Mouse (Mus musculus): Measurements from ENCODE around the gene Mgmt. TPM values are rescaled to one million over a fixed set of nuclear protein-coding genes. Genes with fewer than 3 reads are reported as not detected.

Gene Mgmt
- polyA plus RNA-seq, 2 experiments from 2014 or later: 6.1 to 6.7 TPM

GRCm38 (mm10) chr7:136912901-136913300 is 18.5 kb downstream of the Mgmt start:
- ATAC-seq: no peak

DNA sequence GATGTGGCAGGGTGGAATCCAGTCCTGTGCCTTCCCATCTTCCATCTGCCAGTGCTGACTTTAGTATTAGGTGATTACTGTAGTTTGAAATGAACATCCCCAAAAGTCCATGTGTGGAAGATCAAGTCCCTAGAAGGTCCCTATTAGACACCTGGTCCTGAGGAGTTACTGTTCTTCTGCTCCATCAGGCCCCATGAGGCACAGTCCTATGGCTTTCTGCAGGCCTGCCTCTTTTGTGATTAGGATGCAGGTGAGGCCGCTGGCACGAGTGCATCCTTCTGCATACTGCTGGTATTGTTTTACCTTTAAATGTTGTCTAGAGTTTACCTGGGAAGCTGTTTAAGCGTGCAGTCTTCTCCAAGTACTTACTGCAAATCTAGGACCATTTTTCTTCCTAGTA is 21.6 kb downstream of the Mgmt start:
- no peak for ATAC-seq

GRCm38 (mm10) chr7:136920976-136921755 is 26.8 kb downstream of the Mgmt start:
- ATAC-seq: no peak

DNA sequence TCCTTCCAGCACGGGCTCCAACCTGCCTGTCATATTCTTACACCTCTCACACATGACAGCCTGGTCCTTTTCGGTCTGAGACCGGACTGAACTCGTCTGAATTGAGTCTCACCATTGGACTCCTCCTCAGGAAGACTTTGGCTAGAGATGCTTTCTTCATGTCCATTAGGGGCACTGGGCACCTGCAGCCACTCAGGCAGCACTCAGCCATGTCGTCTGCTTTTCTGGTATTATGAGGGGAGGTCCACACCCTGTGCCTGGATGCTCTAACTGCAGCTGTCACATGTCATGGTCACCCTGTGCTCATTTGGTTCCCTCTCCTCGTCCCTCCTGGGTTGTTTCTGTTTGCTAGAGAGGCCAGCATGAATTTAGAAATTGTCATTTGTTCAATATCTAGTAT is 27.8 kb downstream of the Mgmt start:
- ATAC-seq: no peak

DNA sequence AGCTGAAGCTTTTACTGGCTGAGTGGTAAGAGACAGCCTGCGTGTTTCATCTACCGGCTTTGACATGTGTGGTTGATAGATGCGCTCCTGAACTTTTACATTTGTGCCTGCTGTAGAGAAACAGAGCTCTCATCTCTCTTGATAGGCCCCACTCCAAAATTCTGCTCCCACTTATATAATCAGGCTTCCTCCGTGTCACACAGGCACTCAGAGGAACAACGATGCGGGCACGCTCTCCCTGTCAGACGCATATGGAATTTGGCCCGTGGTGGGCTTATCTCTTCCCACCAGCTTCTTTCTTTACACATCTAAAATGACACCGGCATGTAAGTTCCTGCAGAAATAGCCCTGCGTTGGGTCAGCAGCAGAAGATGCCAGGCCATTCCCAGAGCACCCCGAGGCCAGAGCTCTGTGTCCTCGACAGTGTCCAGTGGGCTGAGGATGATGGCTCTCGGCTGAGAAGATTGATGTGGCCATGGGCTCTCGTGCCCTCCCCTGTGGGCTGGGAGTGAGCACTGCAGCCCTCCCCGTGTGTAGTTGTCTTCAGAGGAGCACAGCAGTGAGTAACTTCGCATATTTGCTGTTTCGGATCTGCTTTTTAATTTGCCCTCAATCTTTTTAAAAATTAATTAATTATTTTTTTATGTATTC is 30.3 kb downstream of the Mgmt start:
- no peak for ATAC-seq

DNA sequence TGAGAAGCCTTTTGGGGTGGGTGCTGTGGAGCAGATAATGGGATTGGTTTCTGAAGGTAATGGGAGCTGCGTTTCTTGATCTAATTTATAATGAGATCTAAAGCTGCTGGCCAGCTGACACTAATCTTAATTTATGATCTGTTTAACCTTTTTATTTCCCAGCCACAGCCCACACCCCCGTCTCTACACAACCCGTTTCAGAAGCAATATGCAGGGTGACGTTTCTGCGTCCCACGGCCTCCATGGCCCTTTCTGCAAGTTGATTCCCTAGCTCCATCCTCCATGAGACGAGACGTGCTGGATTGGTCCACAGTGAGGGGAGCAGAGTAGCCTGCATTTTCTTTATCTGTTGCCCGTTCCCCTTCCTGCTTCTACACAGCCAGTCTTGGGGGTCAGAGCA is 31.8 kb downstream of the Mgmt start:
- ATAC-seq: no peak

GRCm38 (mm10) chr7:136930451-136930850 is 36.0 kb downstream of the Mgmt start:
- no peak for ATAC-seq

DNA sequence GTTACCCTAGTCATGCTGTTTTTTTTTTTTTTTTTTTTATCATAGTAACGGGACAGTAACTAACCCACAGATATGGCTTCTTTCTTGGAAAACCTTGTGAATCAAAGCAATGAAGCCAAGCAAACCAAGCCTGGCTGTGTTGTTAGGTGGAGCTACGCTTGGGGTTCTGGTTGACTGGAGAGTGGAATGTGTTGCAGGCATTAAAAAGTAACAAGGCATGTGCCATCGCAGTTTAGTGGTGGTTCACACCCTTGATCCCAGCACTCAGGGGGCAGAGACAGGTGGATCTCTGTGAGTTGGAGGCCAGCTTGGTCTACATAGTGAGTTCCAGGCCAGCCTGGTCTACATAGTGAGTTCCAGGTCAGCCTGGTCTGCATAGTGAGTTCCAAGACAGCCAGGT is 39.0 kb downstream of the Mgmt start:
- no peak for ATAC-seq

DNA sequence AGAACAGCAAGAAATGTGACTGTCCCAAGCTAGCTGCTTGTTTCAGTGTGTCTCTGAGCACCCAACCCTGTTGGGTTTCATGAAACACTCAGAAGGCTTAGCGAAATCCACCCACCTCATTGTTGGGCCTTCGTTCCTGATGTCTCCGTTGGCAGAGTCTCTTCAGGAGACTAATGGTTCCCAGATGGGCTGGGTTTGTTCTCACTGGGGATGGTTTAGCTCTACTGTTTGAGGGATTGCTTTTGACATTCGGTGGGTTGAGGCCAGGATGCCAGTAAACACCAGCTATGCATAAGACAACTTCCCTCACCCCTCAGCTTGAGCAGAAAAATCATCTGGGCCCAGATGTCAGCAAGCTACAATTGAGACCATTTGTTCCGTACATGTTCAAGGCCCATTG is 39.9 kb downstream of the Mgmt start:
- no peak for ATAC-seq

GRCm38 (mm10) chr7:136934784-136935183 is 40.4 kb downstream of the Mgmt start:
- no peak for ATAC-seq

- no peak for ATAC-seq
Measured at GRCm38 (mm10) chr7:136938371-136938770, 44.0 kb downstream of the Mgmt start.

DNA sequence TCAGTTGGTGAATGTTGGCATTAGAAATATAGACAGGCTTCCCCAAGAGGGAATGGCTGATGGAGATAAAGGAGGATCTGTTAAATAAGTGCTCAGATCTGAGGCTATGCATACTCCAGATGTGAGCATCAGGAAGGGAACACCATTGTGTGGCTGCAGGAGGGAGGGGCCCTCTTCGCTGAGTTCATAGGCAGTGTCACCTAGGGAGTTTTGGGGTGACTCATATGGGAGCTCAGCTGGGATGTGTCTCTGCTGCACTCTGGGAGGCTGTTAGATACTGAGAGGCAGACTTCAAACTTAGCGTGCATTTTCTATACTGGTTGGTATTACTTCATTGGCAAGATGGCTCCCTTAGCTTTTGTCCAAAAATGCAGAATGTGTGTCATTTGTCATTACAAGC is 48.0 kb downstream of the Mgmt start:
- no peak for ATAC-seq

GRCm38 (mm10) chr7:136943886-136944285 is 49.5 kb downstream of the Mgmt start:
- no peak for ATAC-seq

- no peak for ATAC-seq
Measured at GRCm38 (mm10) chr7:136945697-136946096, 51.3 kb downstream of the Mgmt start.

DNA sequence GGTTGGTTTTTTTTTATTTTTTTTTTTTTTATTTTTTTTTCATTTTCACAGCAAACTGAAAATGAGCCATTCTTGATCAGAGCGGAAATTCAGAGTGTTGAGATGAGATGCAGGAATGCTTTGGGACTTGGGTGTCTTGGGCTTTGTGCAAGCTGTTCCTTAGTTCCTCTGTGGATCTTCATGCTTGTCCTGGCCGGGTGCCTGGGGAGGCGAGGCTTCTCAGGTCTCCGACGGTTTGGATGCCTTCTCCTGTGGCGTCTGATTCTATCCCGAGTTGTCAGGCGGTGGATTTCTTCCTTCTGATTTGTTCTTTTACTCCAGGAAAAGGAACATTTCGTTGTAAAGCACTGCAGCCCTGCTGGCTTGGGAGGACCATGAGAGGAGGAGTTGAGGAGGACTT is 51.7 kb downstream of the Mgmt start:
- no peak for ATAC-seq

- ATAC-seq: no peak
Measured at GRCm38 (mm10) chr7:136948275-136948810, 53.9 kb downstream of the Mgmt start.

DNA sequence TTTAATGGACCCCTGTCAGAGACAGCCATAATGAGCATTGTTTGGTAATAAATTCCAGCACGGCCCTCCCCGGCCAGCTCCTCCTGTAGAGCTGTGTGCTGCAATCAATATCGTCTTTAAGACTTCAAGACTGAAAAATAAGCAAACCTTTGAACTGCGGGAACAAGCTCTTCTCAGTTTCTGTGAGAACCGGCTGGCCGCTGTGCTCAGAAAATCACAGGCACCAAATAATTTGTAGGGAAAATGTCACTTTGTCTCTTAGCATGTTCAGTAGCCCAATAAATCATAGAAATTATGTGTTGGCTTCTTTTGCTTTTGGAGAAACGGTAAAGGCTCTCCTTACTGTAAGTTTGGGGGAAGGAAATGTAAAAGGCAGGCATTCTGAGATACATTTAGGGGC is 58.2 kb downstream of the Mgmt start:
- no peak for ATAC-seq

- no peak for ATAC-seq
Measured at GRCm38 (mm10) chr7:136953251-136953650, 58.8 kb downstream of the Mgmt start.

GRCm38 (mm10) chr7:136972361-136972760 is 77.9 kb downstream of the Mgmt start:
- no peak for ATAC-seq

DNA sequence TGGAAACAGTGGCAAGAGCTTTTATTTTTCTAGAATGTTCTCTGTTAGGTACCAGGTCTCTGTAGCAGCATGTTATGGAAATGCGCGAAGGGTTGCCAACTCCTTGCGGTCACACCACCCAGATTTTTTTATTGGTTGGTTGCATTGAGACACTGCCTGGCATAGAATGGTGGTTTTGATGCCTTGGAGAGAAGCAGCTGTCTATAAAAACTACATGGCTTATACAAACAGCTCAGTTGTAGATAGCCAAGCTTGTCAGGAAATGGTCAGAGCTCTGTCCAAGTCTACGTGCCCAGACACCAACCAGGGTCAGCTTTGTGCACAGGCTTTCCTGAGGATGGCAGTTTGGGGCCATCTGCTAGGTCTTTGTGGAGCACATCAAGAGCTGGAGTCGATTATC is 80.6 kb downstream of the Mgmt start:
- ATAC-seq: no peak

- ATAC-seq: no peak
Measured at GRCm38 (mm10) chr7:136997456-136997855, 103.0 kb downstream of the Mgmt start.

GRCm38 (mm10) chr7:137000703-137001102 is 106.3 kb downstream of the Mgmt start:
- ATAC-seq: no peak

DNA sequence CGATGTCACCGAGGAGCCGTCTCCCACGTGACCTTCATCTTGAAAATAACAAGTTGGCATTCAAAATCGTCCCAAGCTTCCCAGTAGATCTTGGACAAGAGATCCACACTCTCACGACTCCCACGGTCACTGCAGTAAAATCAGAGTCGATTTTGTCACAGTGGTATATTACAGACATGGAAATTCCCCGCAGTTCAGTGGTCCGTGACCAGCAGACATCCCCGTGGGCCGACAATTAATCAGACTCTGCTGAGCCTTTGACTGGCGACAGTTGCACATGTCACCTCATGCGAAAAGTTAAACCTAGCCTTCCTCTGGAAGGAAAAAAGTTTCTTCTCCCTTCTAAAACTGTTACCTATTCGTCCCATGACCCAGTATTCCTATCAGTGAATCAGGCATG is 106.8 kb downstream of the Mgmt start:
- ATAC-seq: no peak

DNA sequence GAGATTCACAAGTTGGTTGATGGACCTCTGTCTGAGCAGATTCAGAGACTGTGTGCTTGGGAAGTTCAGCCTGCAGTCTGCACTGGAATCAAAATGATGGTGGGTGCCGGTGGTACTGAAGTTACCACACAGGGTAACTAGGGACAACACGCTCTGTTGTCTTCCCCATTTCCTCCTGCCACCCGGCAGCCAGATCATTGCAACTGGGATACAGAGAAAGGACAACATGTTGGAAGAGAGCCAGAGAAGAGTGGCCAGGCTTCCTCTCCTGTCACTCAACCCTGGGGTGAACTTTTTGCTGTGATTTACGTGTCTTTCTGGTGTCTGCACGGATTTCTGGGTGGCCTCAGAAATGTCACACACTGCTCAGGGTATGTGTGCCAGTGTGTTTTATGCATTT is 107.4 kb downstream of the Mgmt start:
- ATAC-seq: no peak

Measured in activated CD4-positive, CD25-positive, alpha-beta regulatory T cell, adult 4 months (primary cell).